Mouse (Mus musculus): ENCODE measurements at regions not wholly inside any gene's neighbourhood (a gene's known extent, or its start where the extent isn't known, plus 50 kb on each side); places are given as distances from the start of the nearest gene placed in this dataset.

GRCm38 (mm10) chr13:16705217-16706104, 693.8 kb downstream of the Inhba start:
- DNase-seq (ENCODE audit: low spot score), result peak; percentile 4
- Histone ChIP-seq H3K4me2 (ENCODE audit: low read depth, low read length) (no peak overlapping the region), H3K9ac (replicated peaks; ENCODE audit: low read depth, low read length) (no peak overlapping the region), H3K27ac (ENCODE audit: low read depth) (no peak overlapping the region), H3K4me1 (ENCODE audit: control insufficient read depth, insufficient read depth) (peaks cover 3% of the 10 kb centered on the region; the same call in 1 of the 2 replicates), H3K27me3 (ENCODE audit: control insufficient read depth, insufficient read depth, low read length) (no peaks in the 10 kb centered on the region), H3K4me3 (ENCODE audit: low read depth, low read length) (no peak overlapping the region), H3K9me3 (replicated peaks; ENCODE audit: control insufficient read depth, low read length) (no peaks in the 10 kb centered on the region), H3K36me3 (replicated peaks; ENCODE audit: control insufficient read depth, insufficient read depth, low read length) (no peaks in the 10 kb centered on the region)
- TF ChIP-seq EP300 (IDR thresholded peaks at IDR 0.05; ENCODE audit: low read depth) (no peak), CTCF (IDR thresholded peaks at IDR 0.05; ENCODE audit: low read depth) (no peak)
- WGBS, result 84% methylated on average over 10 of the region's 10 CpGs
- no peak for ATAC-seq (ENCODE audit: insufficient read depth, low read depth)

GRCm38 (mm10) chr13:16706105-16706442, 694.4 kb downstream of the Inhba start:
- DNase-seq (ENCODE audit: low spot score) (no peak), ATAC-seq (ENCODE audit: insufficient read depth, low read depth) (no peak)
- H3K9me3 ChIP-seq (replicated peaks; ENCODE audit: control insufficient read depth, low read length), result no peaks in the 10 kb centered on the region
- no peaks in the 10 kb centered on the region for H3K36me3 ChIP-seq (replicated peaks; ENCODE audit: control insufficient read depth, insufficient read depth, low read length)
- peaks cover 2% of the 10 kb centered on the region; the same call in 1 of the 2 replicates for H3K4me1 ChIP-seq (ENCODE audit: control insufficient read depth, insufficient read depth)
- TF ChIP-seq CTCF (IDR thresholded peaks at IDR 0.05; ENCODE audit: low read depth) (no peak), EP300 (IDR thresholded peaks at IDR 0.05; ENCODE audit: low read depth) (no peak)
- WGBS, result 38% methylated on average over 1 of the region's 1 CpGs
- no peak overlapping the region for H3K4me2 ChIP-seq (ENCODE audit: low read depth, low read length)
- H3K27me3 ChIP-seq (ENCODE audit: control insufficient read depth, insufficient read depth, low read length), result no peaks in the 10 kb centered on the region
- H3K9ac ChIP-seq (replicated peaks; ENCODE audit: low read depth, low read length), result no peak overlapping the region
- no peak overlapping the region for H3K4me3 ChIP-seq (ENCODE audit: low read depth, low read length)
- no peak overlapping the region for H3K27ac ChIP-seq (ENCODE audit: low read depth)

DNA sequence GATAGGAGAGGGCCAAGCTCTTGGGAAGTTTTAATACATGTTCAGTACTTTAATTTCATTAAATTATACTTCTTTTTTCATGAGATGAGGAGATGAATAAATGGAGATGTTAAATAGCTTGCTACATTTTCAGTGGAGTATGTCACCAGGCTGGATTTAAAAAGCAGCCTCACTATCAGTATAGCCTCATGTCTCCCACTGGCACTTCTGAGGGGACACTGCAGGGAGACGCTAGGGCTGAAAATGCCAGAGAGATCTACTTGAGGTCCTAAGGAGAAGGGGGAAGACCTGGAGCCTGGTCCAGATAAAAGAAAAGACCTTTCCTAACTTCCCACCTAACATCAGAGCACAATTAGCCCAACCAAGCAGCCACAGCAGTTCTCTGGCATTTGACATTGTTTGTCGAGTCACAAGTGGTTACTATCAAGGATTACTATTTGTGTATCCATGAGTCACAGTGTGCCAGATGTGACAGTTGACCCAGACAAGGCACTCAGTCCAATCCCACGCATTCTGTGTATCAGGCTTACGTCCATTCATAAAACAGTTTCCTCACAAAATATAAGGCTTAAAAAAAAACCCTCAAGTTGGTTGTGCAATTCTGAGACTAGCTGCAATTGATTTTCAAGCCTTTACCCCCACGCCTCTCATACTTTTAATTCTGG, 703.8 kb downstream of the Inhba start:
- Histone ChIP-seq H3K36me3 (replicated peaks; ENCODE audit: control insufficient read depth, insufficient read depth, low read length) (no peaks in the 10 kb centered on the region), H3K4me3 (ENCODE audit: low read depth, low read length) (no peak overlapping the region), H3K4me1 (ENCODE audit: control insufficient read depth, insufficient read depth) (no peaks in the 10 kb centered on the region), H3K9ac (replicated peaks; ENCODE audit: low read depth, low read length) (no peak overlapping the region), H3K27ac (ENCODE audit: low read depth) (peak overlapping the region; percentile 88), H3K9me3 (replicated peaks; ENCODE audit: control insufficient read depth, low read length) (no peaks in the 10 kb centered on the region), H3K27me3 (ENCODE audit: control insufficient read depth, insufficient read depth, low read length) (no peaks in the 10 kb centered on the region), H3K4me2 (ENCODE audit: low read depth, low read length) (no peak overlapping the region)
- WGBS, result 11% methylated on average over 5 of the region's 5 CpGs
- ATAC-seq (ENCODE audit: insufficient read depth, low read depth), result peak; percentile 96
- TF ChIP-seq CTCF (IDR thresholded peaks at IDR 0.05; ENCODE audit: low read depth), result no peak
- peak; percentile 67 for TF ChIP-seq EP300 (IDR thresholded peaks at IDR 0.05; ENCODE audit: low read depth)
- DNase-seq (ENCODE audit: low spot score), result peak; percentile 90

- DNase-seq (ENCODE audit: low spot score), result no peak
- TF ChIP-seq CTCF (IDR thresholded peaks at IDR 0.05; ENCODE audit: low read depth), result no peak
- TF ChIP-seq EP300 (IDR thresholded peaks at IDR 0.05; ENCODE audit: low read depth), result no peak
- no peak for ATAC-seq (ENCODE audit: insufficient read depth, low read depth)
- WGBS, result 35% methylated on average over 6 of the region's 6 CpGs
- H3K27me3 ChIP-seq (ENCODE audit: control insufficient read depth, insufficient read depth, low read length), result no peaks in the 10 kb centered on the region
- no peaks in the 10 kb centered on the region for H3K9me3 ChIP-seq (replicated peaks; ENCODE audit: control insufficient read depth, low read length)
- no peaks in the 10 kb centered on the region for H3K36me3 ChIP-seq (replicated peaks; ENCODE audit: control insufficient read depth, insufficient read depth, low read length)
- no peak overlapping the region for H3K9ac ChIP-seq (replicated peaks; ENCODE audit: low read depth, low read length)
- no peak overlapping the region for H3K4me2 ChIP-seq (ENCODE audit: low read depth, low read length)
- peak overlapping the region; percentile 28; the same call in 1 of the 2 replicates for H3K27ac ChIP-seq (ENCODE audit: low read depth)
- H3K4me1 ChIP-seq (ENCODE audit: control insufficient read depth, insufficient read depth), result no peaks in the 10 kb centered on the region
- H3K4me3 ChIP-seq (ENCODE audit: low read depth, low read length), result no peak overlapping the region
Measured at GRCm38 (mm10) chr13:16716340-16716739, 704.7 kb downstream of the Inhba start.

GRCm38 (mm10) chr13:16716796-16717749, 705.4 kb downstream of the Inhba start:
- DNase-seq (ENCODE audit: low spot score) (peak; percentile 24), ATAC-seq (ENCODE audit: insufficient read depth, low read depth) (peak; percentile 7; the same call in 1 of the 2 replicates)
- WGBS, result 61% methylated on average over 5 of the region's 5 CpGs
- Histone ChIP-seq H3K27me3 (ENCODE audit: control insufficient read depth, insufficient read depth, low read length) (no peaks in the 10 kb centered on the region), H3K9me3 (replicated peaks; ENCODE audit: control insufficient read depth, low read length) (no peaks in the 10 kb centered on the region), H3K4me3 (ENCODE audit: low read depth, low read length) (no peak overlapping the region), H3K4me2 (ENCODE audit: low read depth, low read length) (no peak overlapping the region), H3K27ac (ENCODE audit: low read depth) (no peak overlapping the region), H3K4me1 (ENCODE audit: control insufficient read depth, insufficient read depth) (no peaks in the 10 kb centered on the region), H3K36me3 (replicated peaks; ENCODE audit: control insufficient read depth, insufficient read depth, low read length) (no peaks in the 10 kb centered on the region), H3K9ac (replicated peaks; ENCODE audit: low read depth, low read length) (no peak overlapping the region)
- TF ChIP-seq CTCF (IDR thresholded peaks at IDR 0.05; ENCODE audit: low read depth), result no peak
- no peak for TF ChIP-seq EP300 (IDR thresholded peaks at IDR 0.05; ENCODE audit: low read depth)
